Mouse (Mus musculus): ENCODE measurements around the gene Sap30bp. TPM values are rescaled to one million over a fixed set of nuclear protein-coding genes. Genes with fewer than 3 reads are reported as not detected.

The Sap30bp gene
- total and polyA plus RNA-seq, 3 experiments, result 31.8 to 44.5 (median 33.8) TPM

- no peak for DNase-seq
These were observed 67.5 kb downstream of the Sap30bp start for GRCm38 (mm10) chr11:116000607-116001006.

GRCm38 (mm10) chr11:116001725-116002124 is 68.6 kb downstream of the Sap30bp start:
- no peak for DNase-seq

GRCm38 (mm10) chr11:116002894-116003293 is 69.8 kb downstream of the Sap30bp start:
- DNase-seq, result no peak

- no peak for DNase-seq
These were observed 71.2 kb downstream of the Sap30bp start for GRCm38 (mm10) chr11:116004186-116004823.

- DNase-seq, result peak; percentile 90
These were observed 72.0 kb downstream of the Sap30bp start for GRCm38 (mm10) chr11:116004840-116005700.

- no peak for DNase-seq
These were observed 72.8 kb downstream of the Sap30bp start for GRCm38 (mm10) chr11:116005701-116006419.

- no peak for DNase-seq
These were observed 74.2 kb downstream of the Sap30bp start for GRCm38 (mm10) chr11:116007095-116007850.

- no peak for DNase-seq
These were observed 75.3 kb downstream of the Sap30bp start for GRCm38 (mm10) chr11:116008411-116008810.

- no peak for DNase-seq
These were observed 75.8 kb downstream of the Sap30bp start for GRCm38 (mm10) chr11:116008832-116009375.

- DNase-seq, result no peak
These were observed 76.6 kb downstream of the Sap30bp start for GRCm38 (mm10) chr11:116009661-116010060.

- no peak for DNase-seq
These were observed 77.1 kb downstream of the Sap30bp start for GRCm38 (mm10) chr11:116010146-116010545.

GRCm38 (mm10) chr11:116010948-116011347 is 77.9 kb downstream of the Sap30bp start:
- no peak for DNase-seq

- DNase-seq, result no peak
These were observed 78.6 kb downstream of the Sap30bp start for GRCm38 (mm10) chr11:116011529-116012261.

- peak; percentile 94 for DNase-seq
These were observed 79.3 kb downstream of the Sap30bp start, which contains the start of gene Galk1 for GRCm38 (mm10) chr11:116012262-116012947. TSS of gene Galk1 (minus strand) at chr11:116012719.

GRCm38 (mm10) chr11:116014821-116015220 is 81.7 kb downstream of the Sap30bp start:
- no peak for DNase-seq

Other genes starting within 250 kb of the Sap30bp start
- 100 to 1,000 TPM; 136 to 162 TPM for gene Grb2, start 224.7 kb upstream of the Sap30bp start, total RNA-seq (2021)
- 41.2 and 50.8 TPM in 2 replicates for gene Grb2, start 224.7 kb upstream of the Sap30bp start, polyA plus RNA-seq (2012; rRNA removed)
- gene Tmem94, start 167.8 kb upstream of the Sap30bp start, total RNA-seq (2021), result 10 to 100 TPM; 70.6 to 85.9 TPM
- 158 and 165 TPM in 2 replicates for gene Tmem94, start 167.8 kb upstream of the Sap30bp start, polyA plus RNA-seq (2012; rRNA removed)
- 10 to 100 TPM; 53.7 to 64.2 TPM for gene Caskin2, start 119.6 kb upstream of the Sap30bp start, total RNA-seq (2021)
- 110 and 114 TPM in 2 replicates for gene Caskin2, start 119.6 kb upstream of the Sap30bp start, polyA plus RNA-seq (2012; rRNA removed)
- gene Tsen54, start 118.6 kb upstream of the Sap30bp start, total RNA-seq (2021), result 10 to 100 TPM; 15.8 to 20.7 TPM
- gene Tsen54, start 118.6 kb upstream of the Sap30bp start, polyA plus RNA-seq (2012; rRNA removed), result 43.9 and 61.6 TPM in 2 replicates
- gene Llgl2, start 109.2 kb upstream of the Sap30bp start, total RNA-seq (2021), result 10 to 100 TPM in 1 of 2 experiments, 1 to 10 TPM in 1; 7.6 to 13.1 TPM
- gene Llgl2, start 109.2 kb upstream of the Sap30bp start, polyA plus RNA-seq (2012; rRNA removed), result 24.4 and 29.5 TPM in 2 replicates
- gene Myo15b, start 74.9 kb upstream of the Sap30bp start, total RNA-seq (2021), result under 1 TPM in 1 of 2 experiments, not detected in 1; 0.35 TPM
- gene Myo15b, start 74.9 kb upstream of the Sap30bp start, polyA plus RNA-seq (2012; rRNA removed), result 0.13 and 0.47 TPM in 2 replicates
- gene Smim5, start 33.3 kb upstream of the Sap30bp start, total RNA-seq (2021), result 1 to 10 TPM in 1 of 2 experiments, under 1 TPM in 1; 0.58 to 1.3 TPM
- 0.86 and 0.99 TPM in 2 replicates for gene Smim5, start 33.3 kb upstream of the Sap30bp start, polyA plus RNA-seq (2012; rRNA removed)
- gene Smim6, start 21.3 kb upstream of the Sap30bp start, total RNA-seq (2021), result not detected
- not detected in 2 replicates for gene Smim6, start 21.3 kb upstream of the Sap30bp start, polyA plus RNA-seq (2012; rRNA removed)
- 10 to 100 TPM; 20.8 to 28.3 TPM for gene Recql5, start 195 bp downstream of the Sap30bp start, total RNA-seq (2021)
- 22.4 and 25.4 TPM in 2 replicates for gene Recql5, start 195 bp downstream of the Sap30bp start, polyA plus RNA-seq (2012; rRNA removed)
- gene Itgb4, start 41.4 kb downstream of the Sap30bp start, total RNA-seq (2021), result 1 to 10 TPM; 2.1 to 4.3 TPM
- gene Itgb4, start 41.4 kb downstream of the Sap30bp start, polyA plus RNA-seq (2012; rRNA removed), result 3.9 and 4.8 TPM in 2 replicates
- 10 to 100 TPM; 30.6 to 45.6 TPM for gene Galk1, start 79.4 kb downstream of the Sap30bp start, total RNA-seq (2021)
- gene Galk1, start 79.4 kb downstream of the Sap30bp start, polyA plus RNA-seq (2012; rRNA removed), result 68.6 and 71.3 TPM in 2 replicates
- gene H3f3b, start 94.7 kb downstream of the Sap30bp start, total RNA-seq (2021), result 100 to 1,000 TPM; 270 to 363 TPM
- 76.2 and 92.7 TPM in 2 replicates for gene H3f3b, start 94.7 kb downstream of the Sap30bp start, polyA plus RNA-seq (2012; rRNA removed)
- gene Unk, start 97.0 kb downstream of the Sap30bp start, total RNA-seq (2021), result 10 to 100 TPM; 20.2 to 21.2 TPM
- 46.0 and 58.5 TPM in 2 replicates for gene Unk, start 97.0 kb downstream of the Sap30bp start, polyA plus RNA-seq (2012; rRNA removed)
- gene Unc13d, start 144.7 kb downstream of the Sap30bp start, total RNA-seq (2021), result 1 to 10 TPM in 1 of 2 experiments, under 1 TPM in 1; 0.83 to 1.0 TPM
- gene Unc13d, start 144.7 kb downstream of the Sap30bp start, polyA plus RNA-seq (2012; rRNA removed), result 2.3 and 3.4 TPM in 2 replicates
- 100 to 1,000 TPM; 165 to 185 TPM for gene Wbp2, start 153.7 kb downstream of the Sap30bp start, total RNA-seq (2021)
- gene Wbp2, start 153.7 kb downstream of the Sap30bp start, polyA plus RNA-seq (2012; rRNA removed), result 517 and 528 TPM in 2 replicates
- gene Trim47, start 193.9 kb downstream of the Sap30bp start, total RNA-seq (2021), result 10 to 100 TPM; 10.3 to 17.9 TPM
- 49.1 and 68.9 TPM in 2 replicates for gene Trim47, start 193.9 kb downstream of the Sap30bp start, polyA plus RNA-seq (2012; rRNA removed)
- 10 to 100 TPM in 1 of 2 experiments, 1 to 10 TPM in 1; 9.5 to 11.8 TPM for gene Trim65, start 197.8 kb downstream of the Sap30bp start, total RNA-seq (2021)
- 15.9 and 16.0 TPM in 2 replicates for gene Trim65, start 197.8 kb downstream of the Sap30bp start, polyA plus RNA-seq (2012; rRNA removed)
- 100 to 1,000 TPM; 102 to 108 TPM for gene Mrpl38, start 205.6 kb downstream of the Sap30bp start, total RNA-seq (2021)
- gene Mrpl38, start 205.6 kb downstream of the Sap30bp start, polyA plus RNA-seq (2012; rRNA removed), result 134 and 167 TPM in 2 replicates
- gene Fbf1, start 234.9 kb downstream of the Sap30bp start, total RNA-seq (2021), result 10 to 100 TPM; 30.4 to 37.8 TPM
- 19.5 and 21.4 TPM in 2 replicates for gene Fbf1, start 234.9 kb downstream of the Sap30bp start, polyA plus RNA-seq (2012; rRNA removed)